Mouse (Mus musculus) kidney, adult 2 months (tissue): ENCODE data around the gene Mcfd2.

Experiments
- CTCF ChIP-seq: fragments of 200-500 bp; conservative IDR thresholded peaks from 2 replicates; pipeline ENCODE4 v1.5.1; 2011; ENCODE audit warnings: low read depth, mild to moderate bottlenecking, control low read depth, low read length, moderate library complexity, mixed read lengths; ENCODE audit not compliant: insufficient read depth, insufficient read length
- POLR2A ChIP-seq: fragments of 200-500 bp; IDR thresholded peaks from one replicate; pipeline ENCODE4 v1.6.1; 2011; ENCODE audit warnings: low read depth, low read length, control low read depth

DNA sequence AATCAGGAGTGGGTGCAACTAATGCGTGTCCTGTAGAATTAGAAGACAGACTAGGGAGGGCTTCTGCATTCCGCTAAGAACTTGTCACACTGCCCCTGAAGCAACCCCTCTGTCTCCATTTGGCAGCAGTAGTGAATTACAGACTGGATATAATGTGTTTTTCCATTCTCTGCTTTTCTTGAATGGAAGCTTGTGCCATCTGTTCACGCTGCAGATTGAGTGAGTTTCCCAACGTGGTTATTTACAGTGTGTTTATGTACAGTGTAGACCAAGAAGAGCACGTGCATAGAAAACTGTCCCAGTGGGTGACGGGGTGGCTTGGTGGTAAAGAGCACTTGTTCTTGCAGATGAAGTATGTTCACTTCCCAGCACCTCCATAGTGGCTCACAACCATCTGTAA, 3.7 kb upstream of the Mcfd2 start:
- TF ChIP-seq POLR2A: no peak
- TF ChIP-seq CTCF: no peak
